Mouse (Mus musculus): ENCODE results near the gene Rhbdf2.

Rhbdf2 gene

DNA sequence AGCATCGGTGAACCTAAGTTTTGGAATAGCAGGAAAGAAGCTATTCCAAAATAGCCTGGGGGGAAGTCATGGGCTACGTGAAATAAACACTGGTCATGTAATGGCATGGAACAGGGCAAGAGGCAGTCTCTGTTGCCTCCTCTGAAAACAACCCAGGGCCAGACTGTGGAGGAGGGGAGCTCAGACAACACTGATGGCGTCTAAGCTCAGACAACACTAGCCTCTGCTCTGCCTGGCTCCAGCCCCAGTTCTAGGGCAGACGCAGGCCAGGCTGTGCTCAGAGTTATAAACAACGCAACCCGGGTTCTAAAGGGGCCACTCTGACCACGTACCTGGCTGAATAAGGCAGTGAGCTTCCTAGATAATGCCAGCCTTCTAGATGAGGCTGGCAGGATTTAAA lies 76.1 kb downstream of the Rhbdf2 start:
- no peak for DNase-seq (ENCODE audit: low read depth, low spot score)

DNA sequence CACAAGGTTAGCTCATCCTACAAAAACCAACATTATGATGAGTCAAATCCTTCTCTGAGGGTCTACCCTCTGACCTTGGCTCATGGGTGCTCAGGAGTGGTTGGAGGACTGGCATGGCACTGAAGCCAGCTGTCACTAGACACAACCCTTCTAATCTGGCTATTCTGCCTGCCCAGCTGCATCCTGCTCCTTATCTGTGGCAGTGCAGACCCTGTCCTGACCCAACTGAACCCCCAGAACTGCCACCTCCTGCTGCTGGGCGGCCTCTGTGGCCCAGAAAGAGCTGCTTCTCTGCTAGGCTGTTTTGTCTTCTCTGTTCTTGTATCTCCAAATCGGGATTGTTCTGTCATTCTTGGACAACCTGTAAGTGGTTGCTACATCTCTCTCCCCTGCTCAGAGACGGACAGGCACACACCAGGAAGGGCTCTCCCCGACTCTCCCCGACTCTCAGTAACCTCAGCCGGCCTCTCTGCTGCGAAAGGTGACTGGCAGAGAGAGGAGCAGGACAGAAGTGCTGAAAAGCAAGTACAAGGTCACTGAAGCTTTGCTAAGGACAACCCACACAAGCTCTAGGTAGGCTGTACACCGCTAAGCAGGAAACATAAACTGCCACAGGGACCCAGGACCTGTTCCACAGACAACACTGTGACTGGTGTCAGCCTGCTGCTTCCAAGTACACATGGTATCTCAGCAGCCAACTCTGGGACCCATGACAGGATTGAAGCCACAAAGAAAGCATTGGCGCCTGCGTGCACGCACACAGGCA lies 77.4 kb downstream of the Rhbdf2 start:
- no peak for DNase-seq (ENCODE audit: low read depth, low spot score)

DNA sequence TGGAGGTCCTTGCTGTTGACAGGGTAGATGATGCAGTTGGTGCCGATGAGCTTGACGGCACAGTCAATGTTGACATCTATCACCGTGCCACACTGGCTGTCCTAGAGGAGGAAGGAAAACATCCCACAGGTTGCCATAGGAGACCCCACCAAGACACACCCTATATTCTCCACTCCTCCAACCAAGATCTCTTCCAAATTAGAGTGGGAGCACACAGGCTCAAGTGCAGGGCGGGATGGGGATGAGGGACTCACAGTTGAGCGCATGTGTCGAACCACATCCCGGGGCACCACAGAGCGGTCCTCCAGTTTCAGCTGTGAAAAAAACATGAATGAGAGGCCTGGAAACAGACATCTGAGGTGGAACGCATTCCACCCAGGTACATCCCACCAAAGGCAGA lies 78.0 kb downstream of the Rhbdf2 start:
- no peak for DNase-seq (ENCODE audit: low read depth, low spot score)
